Mouse (Mus musculus) induced T-regulatory cell, adult 2 months (primary cell): Measurements from ENCODE around the gene Serpine3.
A peak's percentile ranks its signal among the peaks of the same experiment; 100 is the strongest.
"Not testable (repeated sequence)": the region's sequence is repeated elsewhere in the genome, so short reads cannot be mapped to it uniquely, and the experiment has no call there.

Source experiments
- DNase-seq: peaks from one replicate; pipeline ENCODE4 v3.0.0-alpha.2; 2012; ENCODE audit warnings: low read depth

Serpine3 gene

DNA sequence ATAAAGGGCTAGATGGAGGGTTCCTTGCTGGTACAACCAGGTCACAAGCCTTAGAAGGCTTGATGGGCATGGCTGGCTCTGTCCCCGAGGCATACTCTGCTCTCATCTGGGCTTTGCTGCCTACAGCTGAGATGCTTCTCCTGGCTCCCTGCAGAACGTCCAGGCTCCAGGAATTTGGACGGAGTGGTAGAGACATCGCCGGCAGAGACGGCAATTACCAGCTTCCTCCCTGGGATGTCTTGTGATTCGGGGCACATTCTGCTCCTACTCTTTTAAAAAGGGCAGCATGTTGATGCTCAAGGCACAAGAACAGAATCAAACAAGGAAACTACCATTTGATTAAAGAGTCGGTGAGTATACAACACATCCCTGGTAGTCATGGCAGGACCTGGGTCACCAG is at the start of gene Serpine3:
Gene Serpine3 (plus strand): TSS at position 301 of the 400 bp plus-strand sequence.
- no peak for DNase-seq

DNA sequence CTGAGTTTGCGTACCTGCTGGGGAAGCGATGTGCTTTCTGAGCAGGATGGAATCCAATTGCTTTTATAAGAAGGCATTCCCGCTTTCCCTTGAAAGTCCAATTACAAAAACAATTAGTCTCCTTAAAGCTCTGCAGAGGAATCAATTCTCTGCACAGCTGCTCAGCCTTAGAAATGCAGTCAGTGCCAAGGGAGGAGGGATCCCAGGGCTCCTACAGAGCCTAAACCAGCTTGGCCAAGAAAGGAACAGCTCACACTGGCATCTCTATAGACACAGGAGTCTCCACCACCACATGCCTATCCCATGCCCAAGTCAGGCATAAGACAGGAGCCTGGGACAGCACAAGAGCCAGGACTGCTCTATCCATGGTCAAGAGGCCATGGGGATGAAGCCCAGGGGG is 41.1 kb upstream of the Serpine3 start:
- DNase-seq: no peak

DNA sequence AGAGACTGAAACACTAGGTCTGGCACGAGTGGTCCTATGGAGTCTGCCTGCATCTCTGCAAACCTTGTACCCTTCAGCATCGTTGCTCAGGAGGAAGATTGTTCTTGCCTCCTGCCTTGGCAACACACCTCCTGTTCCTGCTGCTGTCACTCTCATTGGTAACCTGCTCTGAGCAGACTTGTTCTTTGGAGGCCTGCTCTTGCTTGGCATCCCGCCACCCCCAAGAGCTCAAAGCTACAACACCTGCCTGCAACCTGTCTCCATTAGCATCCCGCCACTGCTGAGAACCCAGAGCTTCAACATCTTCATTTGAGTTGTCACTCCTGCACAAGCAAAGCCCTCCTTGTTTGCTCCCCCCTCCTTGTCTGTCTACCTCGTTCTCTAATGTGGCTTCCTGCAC is 35.5 kb upstream of the Serpine3 start:
- DNase-seq: no peak

DNA sequence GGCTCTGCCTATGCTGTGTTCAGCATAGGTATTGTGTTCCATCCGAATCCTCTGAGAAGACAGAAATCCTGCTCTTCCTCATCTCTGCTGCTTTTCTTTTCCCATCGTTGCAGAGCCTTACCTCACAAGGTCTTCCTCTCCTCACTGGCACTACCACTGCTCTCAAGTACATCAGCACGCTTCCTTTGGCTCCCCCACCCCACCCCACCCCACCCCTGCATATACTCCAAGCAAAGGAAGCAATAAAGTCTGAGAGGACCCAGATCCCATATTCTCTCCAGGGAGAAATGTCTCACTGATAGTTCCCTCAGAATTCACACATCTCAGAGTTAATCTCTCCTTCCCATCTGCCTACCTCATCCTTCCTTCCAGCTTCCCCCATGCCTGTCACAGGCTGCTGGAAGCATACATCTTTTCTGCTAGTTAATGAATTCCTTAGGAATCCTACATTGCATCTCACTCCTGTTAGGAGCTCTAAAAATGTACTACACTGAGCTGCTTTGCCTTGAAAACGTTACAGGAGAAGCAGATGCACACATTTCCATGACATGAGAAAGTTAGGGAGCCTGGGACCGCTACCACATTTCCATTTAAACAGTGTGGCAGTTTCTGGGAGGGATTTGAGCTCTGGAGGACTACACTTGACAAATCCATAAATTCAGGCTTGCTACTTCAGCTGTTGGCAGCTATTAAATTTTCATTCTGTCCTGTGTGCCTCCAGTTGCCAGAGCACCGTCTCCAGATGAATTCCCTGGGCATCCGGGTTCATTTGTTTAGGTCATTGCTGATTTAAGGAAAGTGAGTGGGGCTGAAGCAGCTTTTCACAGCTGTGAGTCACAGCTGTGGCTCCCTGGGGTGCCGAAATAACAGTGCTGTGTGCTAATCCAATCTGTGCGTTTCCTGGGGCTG is 25.8 kb upstream of the Serpine3 start:
- DNase-seq: no peak

DNA sequence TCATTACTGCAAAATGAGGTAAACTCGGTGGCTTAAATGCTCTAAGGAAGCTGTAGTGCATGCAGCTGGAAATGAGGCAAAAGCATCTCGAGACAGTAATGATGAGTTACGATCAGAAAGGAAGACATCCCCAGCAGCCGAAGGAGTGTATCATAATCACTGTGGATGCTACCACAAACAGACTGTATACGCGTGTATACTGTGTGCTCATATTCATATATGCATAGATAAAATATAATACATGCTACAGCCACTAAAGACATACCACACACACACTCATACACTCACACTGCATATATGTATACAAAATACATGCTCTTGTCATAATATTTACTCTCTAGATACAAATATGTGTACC is 25.1 kb upstream of the Serpine3 start:
- no peak for DNase-seq

DNA sequence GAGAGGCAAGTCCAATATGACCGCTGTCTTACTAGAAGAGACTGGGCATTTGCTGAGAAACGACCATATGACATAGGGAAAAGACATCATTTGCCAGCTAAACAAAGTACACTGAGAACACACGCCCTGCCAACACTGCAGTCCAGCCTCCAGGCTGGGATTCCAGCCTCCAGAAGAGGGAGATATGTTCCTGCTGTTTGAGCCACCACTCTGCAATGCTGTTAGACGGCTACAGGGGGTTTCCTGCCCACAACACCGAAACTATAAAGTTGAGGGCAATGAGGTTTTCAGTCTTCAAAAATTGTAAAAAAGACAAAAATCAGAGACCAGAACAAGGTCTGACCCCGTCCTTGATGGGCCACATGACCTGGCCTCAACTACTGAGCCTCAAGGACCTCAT is 24.4 kb upstream of the Serpine3 start:
- DNase-seq: peak; percentile 4

DNA sequence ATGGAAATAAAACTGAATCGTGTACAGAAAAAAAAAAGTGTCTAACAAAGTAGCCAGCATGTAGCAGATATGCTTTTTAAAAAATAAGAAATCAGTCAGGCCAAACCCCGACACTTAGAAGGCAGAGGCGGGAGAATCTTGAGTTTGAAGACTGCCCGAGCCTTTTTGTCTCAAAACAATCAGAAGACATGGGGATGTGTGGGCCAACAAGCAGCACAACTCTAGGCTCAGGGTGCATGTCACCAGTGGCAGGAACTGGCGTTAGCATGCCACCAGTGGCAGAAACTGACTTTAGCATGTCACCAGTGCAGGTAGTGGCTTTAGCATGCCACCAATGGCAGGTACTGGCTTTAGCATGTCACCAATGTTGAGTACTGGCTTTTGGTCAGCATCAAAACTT is 23.9 kb upstream of the Serpine3 start:
- no peak for DNase-seq

DNA sequence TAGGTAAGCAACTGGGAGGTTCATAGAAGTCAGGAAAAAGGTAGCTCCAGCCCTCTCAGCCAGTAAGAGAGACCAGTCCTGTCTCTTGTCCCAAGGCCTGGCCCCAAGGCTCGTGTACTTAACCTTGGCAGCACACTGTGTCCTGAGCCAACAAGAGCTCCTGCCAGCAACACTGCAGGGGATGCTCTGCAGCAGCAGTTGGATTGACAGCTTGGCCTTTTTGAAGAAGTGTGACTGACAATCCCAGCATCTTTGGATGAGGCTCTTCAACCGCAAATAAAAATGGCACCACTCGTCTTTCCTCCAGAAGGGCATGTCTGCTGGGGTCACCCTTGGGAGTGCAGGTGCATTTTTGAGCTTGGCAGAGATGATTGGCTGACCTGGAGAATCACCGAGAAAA is 23.1 kb upstream of the Serpine3 start:
- no peak for DNase-seq

DNA sequence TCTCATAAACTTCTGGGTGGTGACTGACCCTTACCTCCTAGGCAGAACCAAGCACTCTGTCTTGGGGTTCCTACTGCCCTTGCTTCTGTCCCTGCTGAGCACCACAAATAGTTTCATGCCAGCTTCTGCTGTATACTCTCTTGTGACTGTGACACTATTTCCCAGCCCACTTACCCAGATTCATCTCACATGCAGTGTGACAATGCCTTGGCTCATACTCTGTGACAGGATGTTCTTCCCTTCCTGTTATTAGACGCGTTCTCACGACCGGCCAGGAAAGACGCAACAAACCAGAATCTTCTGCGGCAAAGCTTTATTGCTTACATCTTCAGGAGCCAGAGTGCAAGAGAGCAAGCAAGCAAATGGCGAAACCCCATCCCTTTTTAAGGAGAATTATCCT is 21.1 kb upstream of the Serpine3 start:
- not testable (repeated sequence) for DNase-seq

DNA sequence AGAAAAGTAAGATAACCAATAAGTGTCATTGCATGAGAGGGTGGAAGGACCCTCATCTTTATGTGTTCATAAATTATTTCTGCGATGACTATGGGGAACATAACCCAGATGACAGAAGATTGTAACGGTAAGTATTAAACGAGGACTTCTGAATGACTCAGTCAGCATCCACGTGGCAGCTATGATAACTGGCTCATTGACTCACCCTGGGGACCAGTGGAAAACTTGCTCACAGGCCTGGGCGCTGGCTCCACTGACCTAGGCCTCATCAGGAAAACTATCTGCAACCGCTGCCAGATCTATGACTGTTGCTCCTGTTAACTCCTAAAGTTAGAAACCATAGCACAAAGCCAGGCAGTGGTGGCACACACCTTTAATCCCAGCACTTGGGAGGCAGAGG is 15.1 kb upstream of the Serpine3 start:
- DNase-seq: no peak

DNA sequence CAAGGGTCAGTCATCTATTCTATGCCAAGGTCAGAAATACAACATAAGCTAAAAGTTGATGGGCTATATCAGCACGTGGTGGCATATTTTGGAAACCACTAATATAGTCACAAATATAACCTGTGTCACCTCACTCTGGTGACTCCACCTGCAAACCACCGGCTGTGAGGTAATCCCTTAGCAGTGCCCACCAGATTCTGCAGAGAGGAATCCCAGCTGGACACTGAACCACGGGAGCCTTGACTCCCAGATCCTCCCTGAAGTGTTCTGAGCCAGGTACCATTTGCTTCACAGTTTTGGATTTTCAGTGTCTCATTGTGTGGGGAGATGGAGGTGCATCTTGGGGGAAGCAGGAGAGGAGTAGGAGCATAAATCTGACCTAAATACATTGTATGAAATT is 13.1 kb upstream of the Serpine3 start:
- DNase-seq: no peak

DNA sequence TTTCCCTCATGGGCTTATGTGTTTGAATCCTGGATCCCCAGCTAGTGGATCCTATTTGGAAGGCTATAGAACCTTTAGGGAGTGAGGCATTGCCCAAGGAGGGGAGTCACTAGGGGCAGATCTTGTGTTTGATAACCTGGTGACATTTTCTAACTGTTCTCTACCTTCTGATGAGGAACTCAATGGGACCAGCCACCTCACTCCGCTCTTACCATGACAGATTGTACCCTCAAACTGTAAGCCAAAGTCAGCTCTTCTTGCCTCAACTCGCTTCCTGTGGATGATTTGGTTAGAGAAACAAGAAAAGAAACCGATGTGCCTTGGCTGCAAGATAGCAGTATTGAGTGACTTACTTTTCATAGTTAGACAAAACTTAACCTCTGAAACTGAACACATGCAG is 11.7 kb upstream of the Serpine3 start:
- no peak for DNase-seq

DNA sequence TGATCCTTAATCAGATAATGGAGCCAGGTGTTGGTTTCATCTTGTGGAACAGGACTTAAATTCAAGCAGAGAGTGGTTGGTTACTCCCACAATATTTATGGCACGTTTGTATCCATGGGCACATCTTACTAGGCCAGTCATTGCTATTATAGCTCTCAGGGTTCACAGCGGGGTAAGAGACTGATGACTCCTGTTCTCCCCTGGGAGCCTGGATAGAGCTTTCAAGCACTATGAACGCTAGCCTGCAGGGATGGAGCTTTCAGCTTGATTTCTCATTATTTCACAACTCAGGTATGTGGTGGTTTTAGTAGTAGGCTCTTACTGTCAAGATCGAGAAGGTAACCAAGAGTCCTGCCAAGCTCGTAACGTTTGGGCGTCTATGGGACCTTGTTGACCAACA is 7.5 kb upstream of the Serpine3 start:
- DNase-seq: no peak

DNA sequence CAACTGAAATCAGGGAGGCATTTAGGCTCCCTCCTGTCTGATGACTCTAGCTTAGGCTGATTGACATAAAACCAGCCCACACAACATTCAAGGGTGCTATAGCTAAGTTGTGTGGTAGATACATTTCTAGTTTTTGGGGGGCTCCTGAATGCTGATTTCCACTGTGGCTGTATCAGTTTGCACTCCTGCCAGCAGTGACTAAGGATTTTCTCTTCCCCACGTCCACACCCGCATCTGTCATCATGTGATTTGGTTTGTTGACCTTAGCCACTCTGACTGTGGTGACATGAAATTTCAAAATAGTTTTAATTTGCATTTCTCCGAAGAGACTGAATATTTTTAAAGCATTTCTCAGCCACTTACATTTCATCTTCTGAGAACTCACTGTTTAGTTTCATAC is 6.0 kb upstream of the Serpine3 start:
- no peak for DNase-seq

DNA sequence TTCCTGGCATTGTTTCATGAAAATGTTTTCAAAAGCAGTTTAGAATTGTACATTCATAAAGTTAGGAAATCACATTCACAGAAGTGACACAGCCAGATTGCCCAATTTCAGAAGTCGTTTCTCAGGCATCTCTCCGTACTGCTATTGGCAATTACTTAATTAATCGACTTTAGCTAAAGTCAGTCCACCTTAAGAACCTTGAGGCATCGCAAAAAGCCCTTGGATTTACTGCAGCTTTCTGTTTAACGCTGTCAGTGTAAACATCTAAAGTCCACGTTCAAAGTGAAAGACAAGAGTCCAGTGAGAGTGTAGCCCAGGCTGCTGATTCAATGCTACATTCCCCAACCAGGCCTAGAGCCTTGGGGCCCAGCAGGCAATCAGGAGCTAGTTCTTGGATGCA is 1.1 kb upstream of the Serpine3 start:
- DNase-seq: no peak

DNA sequence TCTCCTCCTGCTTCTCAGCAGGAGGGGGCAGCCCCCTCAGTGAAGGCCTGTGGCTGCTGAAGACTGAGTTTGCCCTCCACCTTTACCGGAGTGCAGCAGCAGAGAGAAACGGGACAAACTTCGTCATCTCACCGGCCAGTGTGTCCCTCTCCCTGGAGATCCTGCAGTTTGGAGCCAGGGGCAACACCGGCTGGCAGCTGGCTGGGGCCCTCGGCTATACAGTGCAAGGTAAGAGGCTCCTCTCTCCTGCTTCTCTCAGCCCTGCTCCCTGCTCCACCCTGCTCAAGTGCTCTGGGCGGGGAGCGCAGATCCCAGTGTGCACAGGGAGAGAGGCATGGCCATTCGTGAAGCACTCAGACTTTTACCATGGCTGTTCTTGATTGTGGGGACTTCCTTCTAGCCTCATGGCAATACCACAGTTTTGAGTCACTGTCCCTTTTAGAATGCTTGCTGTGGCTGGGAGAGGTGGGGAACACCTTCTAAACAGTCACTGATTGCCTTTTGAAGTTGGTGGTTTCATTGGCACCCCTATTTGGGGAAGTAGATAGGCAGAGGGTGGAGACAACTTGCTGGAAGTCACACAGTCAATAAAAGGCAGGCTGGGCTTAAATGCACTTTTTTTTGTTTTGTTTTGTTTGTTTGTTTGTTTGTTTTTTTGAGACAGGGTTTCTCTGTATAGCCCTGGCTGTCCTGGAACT is 1.7 kb downstream of the Serpine3 start:
- no peak for DNase-seq

DNA sequence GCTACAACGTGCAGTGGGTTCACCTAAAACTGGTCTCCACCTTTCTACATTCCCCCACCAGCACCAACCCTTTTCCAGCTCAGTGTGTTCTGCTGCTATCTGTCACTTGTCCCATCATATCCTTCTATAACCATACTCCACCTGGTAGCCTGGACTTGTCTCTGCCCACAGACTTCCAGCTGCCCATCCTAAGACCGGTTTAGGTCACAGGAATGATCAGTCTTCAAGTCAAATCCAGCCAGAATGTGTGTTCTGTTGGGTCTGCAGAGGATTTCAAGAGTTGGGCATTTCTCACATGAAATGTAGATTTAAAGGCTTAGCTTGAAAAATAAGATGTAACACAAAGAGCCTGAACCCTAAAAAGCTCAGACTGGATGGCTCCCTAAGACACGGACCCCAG is 10.2 kb downstream of the Serpine3 start:
- DNase-seq: no peak

DNA sequence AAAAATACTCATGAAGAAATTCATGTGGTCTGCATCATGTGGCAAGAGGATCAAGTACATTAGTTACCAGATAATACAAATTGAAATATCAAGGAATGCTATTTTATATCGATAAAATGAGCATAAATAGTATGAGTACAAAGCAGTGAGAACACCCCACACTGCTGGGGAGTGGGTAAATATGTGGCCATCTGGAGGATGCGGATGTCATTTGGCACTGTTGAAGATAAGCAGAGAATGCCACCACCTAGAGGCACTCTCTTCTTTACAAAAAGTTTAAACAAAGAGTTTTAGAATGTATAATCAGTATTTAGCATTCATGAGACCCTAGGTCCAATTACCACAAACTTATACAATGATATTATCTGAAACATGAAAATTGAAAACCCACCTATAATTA is 54.7 kb downstream of the Serpine3 start:
- no peak for DNase-seq

DNA sequence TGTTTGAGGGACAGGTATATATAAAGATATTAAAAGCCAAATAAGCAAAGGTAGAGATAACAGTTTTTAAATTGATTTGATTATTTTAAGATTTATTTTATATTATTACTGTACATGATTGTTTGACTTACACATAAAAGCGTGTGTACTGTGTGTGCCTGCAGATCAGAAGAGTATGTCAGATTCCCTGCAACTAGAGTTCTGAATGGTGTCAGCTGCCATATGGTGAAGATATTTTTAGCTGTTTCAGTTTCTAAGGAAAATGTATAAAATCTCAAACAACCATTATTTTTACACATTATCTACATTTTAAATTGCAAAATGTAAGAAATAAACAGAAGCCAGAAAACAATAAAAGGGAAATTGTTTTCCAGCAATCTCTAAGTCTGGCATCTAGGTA is 58.2 kb downstream of the Serpine3 start:
- no peak for DNase-seq

DNA sequence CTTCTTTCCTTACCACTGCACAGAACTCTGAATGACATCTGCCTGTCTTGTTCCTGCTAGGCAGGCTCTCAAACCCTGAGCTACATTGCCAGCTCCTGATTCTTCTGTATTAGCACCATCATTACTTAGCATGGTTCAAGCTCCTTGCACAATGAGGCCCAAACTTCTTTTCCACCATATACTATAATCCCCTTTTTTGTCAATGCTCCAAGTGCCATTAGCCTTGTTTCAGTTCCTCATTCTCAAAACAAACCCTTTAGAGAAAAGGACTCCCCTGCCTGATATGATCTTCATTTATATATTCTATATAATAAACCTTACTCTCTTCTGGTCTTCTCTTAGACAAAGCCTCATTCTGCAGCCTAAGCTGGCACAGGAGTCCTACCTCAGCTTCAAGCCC is 61.1 kb downstream of the Serpine3 start:
- no peak for DNase-seq

DNA sequence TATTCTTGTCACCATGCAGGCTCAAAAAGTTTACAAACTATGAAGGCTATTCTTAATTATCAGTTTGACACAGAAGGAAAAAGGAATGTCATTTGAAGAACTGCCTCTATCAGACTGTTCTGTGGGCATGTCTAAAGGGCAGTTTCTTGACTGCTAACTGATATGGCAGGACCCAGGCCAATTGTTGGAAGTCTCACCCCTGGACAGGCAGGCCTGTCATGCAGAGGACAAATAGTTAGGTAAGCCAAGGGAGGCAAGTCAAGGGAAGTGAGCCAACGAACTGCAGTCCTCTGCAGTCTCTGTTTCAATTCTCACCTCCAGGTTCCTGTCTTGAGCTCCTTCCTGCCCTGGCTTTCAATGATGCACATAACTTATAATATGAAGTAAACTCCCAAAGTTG is 68.4 kb downstream of the Serpine3 start:
- no peak for DNase-seq

DNA sequence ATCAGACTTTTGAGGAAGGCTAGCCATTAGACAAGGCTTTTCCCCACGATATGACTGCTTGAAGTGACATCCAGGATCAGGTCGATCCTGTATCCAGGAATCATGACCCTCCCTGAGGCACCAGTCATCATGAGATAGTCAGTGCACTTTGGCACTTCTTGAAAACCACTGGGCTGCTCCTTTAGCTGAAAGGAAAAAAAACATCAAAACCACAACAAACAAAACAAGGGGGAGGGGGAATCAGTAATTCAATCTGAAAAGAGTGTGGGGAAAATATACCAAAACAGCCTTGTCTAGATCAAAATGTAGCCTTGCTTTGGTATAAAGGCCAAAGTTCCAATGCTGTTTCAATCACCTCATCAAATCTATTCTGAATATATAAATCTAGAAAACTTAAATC is 70.2 kb downstream of the Serpine3 start:
- DNase-seq: peak; percentile 58

DNA sequence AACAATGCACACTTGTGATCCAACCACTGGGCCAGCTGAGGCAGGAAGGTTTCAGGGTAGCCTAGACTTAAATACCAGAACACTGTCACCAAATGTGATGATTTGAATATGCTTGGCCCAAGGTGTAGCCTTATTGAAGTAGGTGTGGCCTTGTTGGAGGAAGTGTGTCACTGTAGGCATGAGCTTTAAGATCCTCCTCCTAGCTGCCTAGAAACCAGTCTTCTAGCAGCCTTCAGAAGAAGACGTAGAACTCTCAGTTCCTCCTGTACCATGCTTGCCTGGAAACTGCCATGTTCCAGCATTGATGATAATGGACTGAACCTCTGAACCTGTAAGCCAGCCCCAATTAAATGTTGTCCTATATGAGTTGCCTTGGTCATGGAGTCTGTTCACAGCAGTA is 72.2 kb downstream of the Serpine3 start:
- DNase-seq: no peak
